Mouse (Mus musculus) limb, embryonic 14.5 days (tissue): Measurements from ENCODE around the gene Ikzf1. TPM values are rescaled to one million over a fixed set of nuclear protein-coding genes. Genes with fewer than 3 reads are reported as not detected.

Experiments used
- ATAC-seq: fragments of 200-750 bp; cut with Nextera tagmentation; 2 replicates; pipeline ENCODE4 v1.8.0; 2017; ENCODE audit warnings: low read depth, moderate number of reproducible peaks, moderate TSS enrichment; ENCODE audit not compliant: low FRiP score
- DNase-seq: peaks from one replicate; pipeline ENCODE4 v3.0.0-alpha.2; 2015; ENCODE audit warnings: low spot score
- H3K27ac ChIP-seq: fragments of 300-500 bp; sonication (generic); replicated peaks from 2 replicates; pipeline ENCODE4 v1.5.1; 2014; ENCODE audit warnings: low read depth, mild to moderate bottlenecking, low read length, moderate library complexity, mixed read lengths
- H3K27me3 ChIP-seq: fragments of 300-500 bp; sonication (generic); 2 replicates; pipeline ENCODE4 v1.6.1; 2014; ENCODE audit warnings: low read length, mixed read lengths; ENCODE audit not compliant: control insufficient read depth, insufficient read depth
- H3K36me3 ChIP-seq: fragments of 300-500 bp; sonication (generic); 2 replicates; pipeline ENCODE4 v1.6.1; 2014; ENCODE audit warnings: mild to moderate bottlenecking, low read length, moderate library complexity, mixed read lengths; ENCODE audit not compliant: control insufficient read depth, insufficient read depth
- H3K4me1 ChIP-seq: fragments of 300-500 bp; sonication (generic); 2 replicates; pipeline ENCODE4 v1.6.1; 2014; ENCODE audit warnings: antibody characterized with exemption, low read length, mixed read lengths; ENCODE audit not compliant: control insufficient read depth, insufficient read depth
- H3K4me2 ChIP-seq: fragments of 300-500 bp; sonication (generic); replicated peaks from 2 replicates; pipeline ENCODE4 v1.6.1; 2014; ENCODE audit warnings: low read depth, mild to moderate bottlenecking, low read length, moderate library complexity; ENCODE audit not compliant: severe bottlenecking
- H3K4me3 ChIP-seq: fragments of 300-500 bp; sonication (generic); replicated peaks from 2 replicates; pipeline ENCODE4 v1.5.1; 2014; ENCODE audit warnings: low read length
- H3K9ac ChIP-seq: fragments of 300-500 bp; sonication (generic); 2 replicates; pipeline ENCODE4 v1.6.1; 2014; ENCODE audit warnings: mild to moderate bottlenecking, low read depth, low read length, moderate library complexity; ENCODE audit not compliant: severe bottlenecking
- H3K9me3 ChIP-seq: fragments of 300-500 bp; sonication (generic); 2 replicates; pipeline ENCODE4 v1.6.1; 2016; ENCODE audit warnings: low read length; ENCODE audit not compliant: control insufficient read depth
- POLR2A ChIP-seq: fragments of 200-500 bp; IDR thresholded peaks from 2 replicates; pipeline ENCODE4 v1.8.0; 2012; ENCODE audit warnings: inconsistent platforms, mild to moderate bottlenecking, moderate library complexity, borderline replicate concordance; ENCODE audit not compliant: insufficient read depth, insufficient read length; ENCODE audit errors: extremely low read depth
- WGBS: fragments of 180-500 bp; shearing (Covaris S2); extraction: QIAGEN DNeasy Blood & Tissue Kit; methylation state at CpG from one replicate; pipeline ENCODE4 v1.1.7; 2014; 5-methylcytosine and 5-hydroxymethylcytosine counted together
- polyA plus RNA-seq, 2 experiments: library from polyadenylated mRNA; depleted of rRNA in 1 of 2; stranded (reverse) in 1 of 2; unstranded in 1 of 2; fragments of >200 nt; fragmentation: Nextera tagmentation in 1 of 2; extraction: Ambion mirVana in 1 of 2; gene quantifications; 2 replicates each; pipeline versions ENCODE4 v1.2.1 to v1.2.3; 2012 to 2014

The Ikzf1 gene
- polyA plus RNA-seq, 2 experiments, result 3.5 to 5.0 TPM

- Histone ChIP-seq H3K4me2 (no peak overlapping the region), H3K4me3 (no peak overlapping the region), H3K9ac (no peak overlapping the region), H3K9me3 (no peaks in the 10 kb centered on the region), H3K27ac (no peak overlapping the region), H3K27me3 (no peaks in the 10 kb centered on the region), H3K4me1 (no peaks in the 10 kb centered on the region), H3K36me3 (no peaks in the 10 kb centered on the region)
- no peak for DNase-seq
- no peak for TF ChIP-seq POLR2A
- no peak for ATAC-seq
- 88% methylated on average over 6 of the region's 6 CpGs for WGBS
These were observed 93.5 kb downstream of the Ikzf1 start for GRCm38 (mm10) chr11:11778345-11778744.

- Histone ChIP-seq H3K27ac (no peak overlapping the region), H3K9ac (no peak overlapping the region), H3K4me1 (no peaks in the 10 kb centered on the region), H3K36me3 (no peaks in the 10 kb centered on the region), H3K4me2 (no peak overlapping the region), H3K27me3 (no peaks in the 10 kb centered on the region), H3K9me3 (no peaks in the 10 kb centered on the region), H3K4me3 (no peak overlapping the region)
- no peak for TF ChIP-seq POLR2A
- DNase-seq, result no peak
- WGBS, result 76% methylated on average over 8 of the region's 8 CpGs
- no peak for ATAC-seq
These were observed 96.9 kb downstream of the Ikzf1 start for GRCm38 (mm10) chr11:11781728-11782127.

- Histone ChIP-seq H3K4me3 (no peak overlapping the region), H3K4me2 (no peak overlapping the region), H3K4me1 (no peaks in the 10 kb centered on the region), H3K27ac (no peak overlapping the region), H3K9ac (no peak overlapping the region), H3K9me3 (no peaks in the 10 kb centered on the region), H3K27me3 (no peaks in the 10 kb centered on the region), H3K36me3 (no peaks in the 10 kb centered on the region)
- no peak for TF ChIP-seq POLR2A
- ATAC-seq, result no peak
- 59% methylated on average over 6 of the region's 6 CpGs for WGBS
- no peak for DNase-seq
These were observed 100.7 kb downstream of the Ikzf1 start for GRCm38 (mm10) chr11:11785457-11785856.

GRCm38 (mm10) chr11:11788521-11788974, 103.7 kb downstream of the Ikzf1 start:
- Histone ChIP-seq H3K9ac (no peak overlapping the region), H3K9me3 (no peaks in the 10 kb centered on the region), H3K4me3 (no peak overlapping the region), H3K27me3 (no peaks in the 10 kb centered on the region), H3K27ac (no peak overlapping the region), H3K36me3 (no peaks in the 10 kb centered on the region), H3K4me1 (no peaks in the 10 kb centered on the region), H3K4me2 (peak overlapping the region; percentile 4; the same call in 1 of the 2 replicates)
- DNase-seq (peak; percentile 86), ATAC-seq (peak; percentile 93)
- TF ChIP-seq POLR2A, result no peak
- 0% methylated on average over 8 of the region's 8 CpGs for WGBS

- no peak for DNase-seq
- TF ChIP-seq POLR2A, result no peak
- Histone ChIP-seq H3K9ac (no peak overlapping the region), H3K4me1 (no peaks in the 10 kb centered on the region), H3K36me3 (peaks cover 10% of the 10 kb centered on the region), H3K4me2 (no peak overlapping the region), H3K4me3 (no peak overlapping the region), H3K27ac (no peak overlapping the region), H3K27me3 (no peaks in the 10 kb centered on the region), H3K9me3 (no peaks in the 10 kb centered on the region)
- WGBS, result 41% methylated on average over 1 of the region's 1 CpGs
- ATAC-seq, result no peak
These were observed 109.8 kb downstream of the Ikzf1 start for GRCm38 (mm10) chr11:11794626-11795025.

GRCm38 (mm10) chr11:11798690-11799089, 113.9 kb downstream of the Ikzf1 start:
- peaks cover 38% of the 10 kb centered on the region for H3K36me3 ChIP-seq
- H3K27me3 ChIP-seq, result no peaks in the 10 kb centered on the region
- ATAC-seq, result no peak
- WGBS, result 98% methylated on average over 1 of the region's 1 CpGs
- TF ChIP-seq POLR2A, result no peak
- H3K4me1 ChIP-seq, result no peaks in the 10 kb centered on the region
- no peaks in the 10 kb centered on the region for H3K9me3 ChIP-seq
- H3K4me3 ChIP-seq, result no peak overlapping the region
- no peak overlapping the region for H3K4me2 ChIP-seq
- no peak overlapping the region for H3K27ac ChIP-seq
- no peak for DNase-seq
- no peak overlapping the region for H3K9ac ChIP-seq
